Mouse (Mus musculus): ENCODE measurements around the gene Olfr270. TPM values are rescaled to one million over a fixed set of nuclear protein-coding genes. Genes with fewer than 3 reads are reported as not detected.

The Olfr270 gene
- polyA plus RNA-seq (2015; fragmentation: Nextera tagmentation; extraction: Ambion mirVana) = not detected in 2 replicates

DNA sequence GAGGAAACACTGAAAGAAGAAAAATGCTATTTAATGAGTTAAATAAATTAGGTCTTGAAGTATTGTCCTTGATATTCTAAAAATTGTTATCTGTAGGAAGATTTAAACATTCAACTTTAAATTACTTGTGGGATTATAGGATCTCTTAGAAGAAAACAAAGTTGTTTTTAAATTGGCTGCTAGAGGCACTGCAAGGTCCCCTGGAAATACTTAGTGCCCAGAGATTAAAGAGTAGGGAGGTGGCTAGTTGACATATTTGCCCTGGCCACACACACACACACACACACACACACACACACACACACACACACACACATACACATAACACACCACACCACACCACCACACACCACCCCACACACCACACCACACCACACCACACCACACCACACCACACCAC lies at the start of gene Olfr270:
Gene Olfr270, plus strand, starts transcription at position 301 of the 400 bp plus-strand sequence.
- H3K27me3 ChIP-seq (ENCODE audit: control insufficient read depth, insufficient read depth, low read depth, low read length) = no peaks in the 10 kb centered on the region
- H3K36me3 ChIP-seq (ENCODE audit: control insufficient read depth, insufficient read depth, low read length) = no peaks in the 10 kb centered on the region
- no peak within 1 kb of the TSS for H3K9ac ChIP-seq (ENCODE audit: low read length)
- no peak for ATAC-seq (ENCODE audit: low read depth)
- no peak within 1 kb of the TSS for H3K4me3 ChIP-seq (ENCODE audit: low read length)
- H3K4me2 ChIP-seq (ENCODE audit: low read depth, low read length) = no peak within 1 kb of the TSS
- H3K27ac ChIP-seq (ENCODE audit: low read length) = no peak within 1 kb of the TSS
- no peaks in the 10 kb centered on the region for H3K9me3 ChIP-seq (ENCODE audit: control insufficient read depth, low read length)
- H3K4me1 ChIP-seq (replicated peaks; ENCODE audit: control insufficient read depth, insufficient read depth, low read length) = no peaks in the 10 kb centered on the region

- 73% methylated on average over 6 of the region's 6 CpGs for WGBS
These were observed 47.6 kb upstream of the Olfr270 start for GRCm38 (mm10) chr4:52916659-52917310.

GRCm38 (mm10) chr4:52917311-52917688 lies 47.0 kb upstream of the Olfr270 start:
- WGBS = 87% methylated on average over 2 of the region's 2 CpGs
- Histone ChIP-seq H3K4me1 (replicated peaks; ENCODE audit: control insufficient read depth, insufficient read depth, low read length) (no peaks in the 10 kb centered on the region), H3K9me3 (ENCODE audit: control insufficient read depth, low read length) (no peaks in the 10 kb centered on the region), H3K27ac (ENCODE audit: low read length) (no peak overlapping the region), H3K9ac (ENCODE audit: low read length) (no peak overlapping the region), H3K27me3 (ENCODE audit: control insufficient read depth, insufficient read depth, low read depth, low read length) (no peaks in the 10 kb centered on the region), H3K36me3 (ENCODE audit: control insufficient read depth, insufficient read depth, low read length) (no peaks in the 10 kb centered on the region), H3K4me2 (ENCODE audit: low read depth, low read length) (no peak overlapping the region), H3K4me3 (ENCODE audit: low read length) (no peak overlapping the region)
- ATAC-seq (ENCODE audit: low read depth) = no peak

More at GRCm38 (mm10) chr4:52916659-52917310, 47.6 kb upstream of the Olfr270 start:
- Histone ChIP-seq H3K4me3 (ENCODE audit: low read length) (no peak overlapping the region), H3K4me1 (replicated peaks; ENCODE audit: control insufficient read depth, insufficient read depth, low read length) (no peaks in the 10 kb centered on the region), H3K9me3 (ENCODE audit: control insufficient read depth, low read length) (no peaks in the 10 kb centered on the region), H3K4me2 (ENCODE audit: low read depth, low read length) (no peak overlapping the region), H3K27ac (ENCODE audit: low read length) (no peak overlapping the region), H3K9ac (ENCODE audit: low read length) (no peak overlapping the region), H3K27me3 (ENCODE audit: control insufficient read depth, insufficient read depth, low read depth, low read length) (no peaks in the 10 kb centered on the region), H3K36me3 (ENCODE audit: control insufficient read depth, insufficient read depth, low read length) (no peaks in the 10 kb centered on the region)
- no peak for ATAC-seq (ENCODE audit: low read depth)

DNA sequence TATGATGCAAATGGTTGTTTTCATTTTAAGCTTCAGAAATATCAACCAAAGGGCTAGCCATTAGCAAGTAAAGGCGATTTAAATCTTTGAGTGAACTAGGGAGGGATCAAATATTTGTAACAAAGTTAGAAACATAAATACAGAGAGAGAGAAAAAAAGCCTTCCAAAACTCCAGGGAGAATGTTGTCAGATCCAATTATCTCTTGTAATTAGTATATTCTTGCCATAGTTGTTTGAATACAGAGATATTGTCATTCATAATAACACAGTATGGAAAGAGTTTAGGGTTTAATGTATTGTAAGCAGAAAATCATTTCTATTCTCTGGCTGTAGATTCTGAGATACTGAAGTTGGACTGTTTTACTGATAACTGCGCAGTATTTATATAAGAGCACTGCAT lies 45.3 kb upstream of the Olfr270 start, which contains the start of gene Olfr272:
Gene Olfr272, minus strand, starts transcription at position 101 of the 400 bp plus-strand sequence.
- Histone ChIP-seq H3K27me3 (ENCODE audit: control insufficient read depth, insufficient read depth, low read depth, low read length) (no peaks in the 10 kb centered on the region), H3K4me1 (replicated peaks; ENCODE audit: control insufficient read depth, insufficient read depth, low read length) (no peaks in the 10 kb centered on the region), H3K27ac (ENCODE audit: low read length) (no peak within 1 kb of the TSS), H3K4me3 (ENCODE audit: low read length) (no peak within 1 kb of the TSS), H3K9ac (ENCODE audit: low read length) (no peak within 1 kb of the TSS), H3K4me2 (ENCODE audit: low read depth, low read length) (no peak within 1 kb of the TSS), H3K9me3 (ENCODE audit: control insufficient read depth, low read length) (no peaks in the 10 kb centered on the region), H3K36me3 (ENCODE audit: control insufficient read depth, insufficient read depth, low read length) (no peaks in the 10 kb centered on the region)
- 89% methylated on average over 2 of the region's 2 CpGs for WGBS
- ATAC-seq (ENCODE audit: low read depth) = no peak

DNA sequence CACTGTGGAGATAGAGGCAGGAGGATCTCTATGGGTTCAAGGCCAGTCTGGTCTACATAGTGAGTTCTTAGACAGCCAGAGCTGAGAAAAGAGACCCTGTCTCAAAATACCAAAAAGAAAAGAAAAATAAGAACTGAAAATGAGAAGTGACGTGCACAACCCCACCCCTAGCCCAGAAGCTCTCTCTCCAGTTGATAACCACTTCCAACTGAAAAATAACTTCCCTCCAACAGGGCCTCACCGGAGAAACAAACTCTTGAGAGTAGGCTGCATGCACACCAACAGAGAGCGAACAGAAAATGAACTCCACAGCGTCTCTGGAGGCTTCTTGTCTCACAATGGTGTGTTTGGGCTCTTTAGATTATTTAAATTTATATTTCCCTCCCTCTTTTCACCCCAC lies 33.9 kb upstream of the Olfr270 start:
- no peak overlapping the region for H3K4me2 ChIP-seq (ENCODE audit: low read depth, low read length)
- no peaks in the 10 kb centered on the region for H3K4me1 ChIP-seq (replicated peaks; ENCODE audit: control insufficient read depth, insufficient read depth, low read length)
- H3K36me3 ChIP-seq (ENCODE audit: control insufficient read depth, insufficient read depth, low read length) = no peaks in the 10 kb centered on the region
- no peaks in the 10 kb centered on the region for H3K27me3 ChIP-seq (ENCODE audit: control insufficient read depth, insufficient read depth, low read depth, low read length)
- H3K9me3 ChIP-seq (ENCODE audit: control insufficient read depth, low read length) = no peaks in the 10 kb centered on the region
- 78% methylated on average over 4 of the region's 4 CpGs for WGBS
- H3K9ac ChIP-seq (ENCODE audit: low read length) = no peak overlapping the region
- no peak for ATAC-seq (ENCODE audit: low read depth)
- no peak overlapping the region for H3K27ac ChIP-seq (ENCODE audit: low read length)
- no peak overlapping the region for H3K4me3 ChIP-seq (ENCODE audit: low read length)

- no peaks in the 10 kb centered on the region for H3K9me3 ChIP-seq (ENCODE audit: control insufficient read depth, low read length)
- no peak overlapping the region for H3K27ac ChIP-seq (ENCODE audit: low read length)
- H3K9ac ChIP-seq (ENCODE audit: low read length) = no peak overlapping the region
- ATAC-seq (ENCODE audit: low read depth) = no peak
- H3K4me3 ChIP-seq (ENCODE audit: low read length) = no peak overlapping the region
- H3K36me3 ChIP-seq (ENCODE audit: control insufficient read depth, insufficient read depth, low read length) = no peaks in the 10 kb centered on the region
- no peak overlapping the region for H3K4me2 ChIP-seq (ENCODE audit: low read depth, low read length)
- no peaks in the 10 kb centered on the region for H3K4me1 ChIP-seq (replicated peaks; ENCODE audit: control insufficient read depth, insufficient read depth, low read length)
- H3K27me3 ChIP-seq (ENCODE audit: control insufficient read depth, insufficient read depth, low read depth, low read length) = no peaks in the 10 kb centered on the region
These were observed 17.7 kb upstream of the Olfr270 start for GRCm38 (mm10) chr4:52946665-52947064.

GRCm38 (mm10) chr4:52949005-52949404 lies 15.3 kb upstream of the Olfr270 start:
- ATAC-seq (ENCODE audit: low read depth) = no peak

GRCm38 (mm10) chr4:52958693-52959092 lies 5.7 kb upstream of the Olfr270 start:
- no peaks in the 10 kb centered on the region for H3K27me3 ChIP-seq (ENCODE audit: control insufficient read depth, insufficient read depth, low read depth, low read length)
- H3K9ac ChIP-seq (ENCODE audit: low read length) = no peak overlapping the region
- no peak overlapping the region for H3K27ac ChIP-seq (ENCODE audit: low read length)
- ATAC-seq (ENCODE audit: low read depth) = peak; percentile 65
- H3K4me3 ChIP-seq (ENCODE audit: low read length) = no peak overlapping the region
- H3K4me1 ChIP-seq (replicated peaks; ENCODE audit: control insufficient read depth, insufficient read depth, low read length) = no peaks in the 10 kb centered on the region
- no peak overlapping the region for H3K4me2 ChIP-seq (ENCODE audit: low read depth, low read length)
- H3K9me3 ChIP-seq (ENCODE audit: control insufficient read depth, low read length) = no peaks in the 10 kb centered on the region
- no peaks in the 10 kb centered on the region for H3K36me3 ChIP-seq (ENCODE audit: control insufficient read depth, insufficient read depth, low read length)
- 32% methylated on average over 4 of the region's 4 CpGs for WGBS

More at GRCm38 (mm10) chr4:52949005-52949404, 15.3 kb upstream of the Olfr270 start:
- H3K4me2 ChIP-seq (ENCODE audit: low read depth, low read length) = no peak overlapping the region
- H3K27me3 ChIP-seq (ENCODE audit: control insufficient read depth, insufficient read depth, low read depth, low read length) = no peaks in the 10 kb centered on the region
- no peaks in the 10 kb centered on the region for H3K9me3 ChIP-seq (ENCODE audit: control insufficient read depth, low read length)
- H3K4me1 ChIP-seq (replicated peaks; ENCODE audit: control insufficient read depth, insufficient read depth, low read length) = no peaks in the 10 kb centered on the region
- no peak overlapping the region for H3K9ac ChIP-seq (ENCODE audit: low read length)
- no peak overlapping the region for H3K27ac ChIP-seq (ENCODE audit: low read length)
- WGBS = 72% methylated on average over 2 of the region's 2 CpGs
- H3K4me3 ChIP-seq (ENCODE audit: low read length) = no peak overlapping the region
- no peaks in the 10 kb centered on the region for H3K36me3 ChIP-seq (ENCODE audit: control insufficient read depth, insufficient read depth, low read length)

GRCm38 (mm10) chr4:52985216-52985615 lies 20.9 kb downstream of the Olfr270 start:
- Histone ChIP-seq H3K4me3 (ENCODE audit: low read length) (no peak overlapping the region), H3K9me3 (ENCODE audit: control insufficient read depth, low read length) (no peaks in the 10 kb centered on the region), H3K9ac (ENCODE audit: low read length) (no peak overlapping the region), H3K4me1 (replicated peaks; ENCODE audit: control insufficient read depth, insufficient read depth, low read length) (peaks cover 4% of the 10 kb centered on the region; the same call in 1 of the 2 replicates), H3K4me2 (ENCODE audit: low read depth, low read length) (no peak overlapping the region), H3K27ac (ENCODE audit: low read length) (no peak overlapping the region), H3K36me3 (ENCODE audit: control insufficient read depth, insufficient read depth, low read length) (no peaks in the 10 kb centered on the region), H3K27me3 (ENCODE audit: control insufficient read depth, insufficient read depth, low read depth, low read length) (no peaks in the 10 kb centered on the region)
- WGBS = 55% methylated on average over 2 of the region's 2 CpGs
- ATAC-seq (ENCODE audit: low read depth) = no peak

Data from lung, embryonic 16.5 days (tissue).